Mouse (Mus musculus): ENCODE data around the gene 1700066M21Rik. TPM values are rescaled to one million over a fixed set of nuclear protein-coding genes. Genes with fewer than 3 reads are reported as not detected.
A peak's percentile ranks its signal among the peaks of the same experiment; 100 is the strongest.

The 1700066M21Rik gene
- 10 to 100 TPM; 25.0 to 26.7 TPM for total RNA-seq (2021)

DNA sequence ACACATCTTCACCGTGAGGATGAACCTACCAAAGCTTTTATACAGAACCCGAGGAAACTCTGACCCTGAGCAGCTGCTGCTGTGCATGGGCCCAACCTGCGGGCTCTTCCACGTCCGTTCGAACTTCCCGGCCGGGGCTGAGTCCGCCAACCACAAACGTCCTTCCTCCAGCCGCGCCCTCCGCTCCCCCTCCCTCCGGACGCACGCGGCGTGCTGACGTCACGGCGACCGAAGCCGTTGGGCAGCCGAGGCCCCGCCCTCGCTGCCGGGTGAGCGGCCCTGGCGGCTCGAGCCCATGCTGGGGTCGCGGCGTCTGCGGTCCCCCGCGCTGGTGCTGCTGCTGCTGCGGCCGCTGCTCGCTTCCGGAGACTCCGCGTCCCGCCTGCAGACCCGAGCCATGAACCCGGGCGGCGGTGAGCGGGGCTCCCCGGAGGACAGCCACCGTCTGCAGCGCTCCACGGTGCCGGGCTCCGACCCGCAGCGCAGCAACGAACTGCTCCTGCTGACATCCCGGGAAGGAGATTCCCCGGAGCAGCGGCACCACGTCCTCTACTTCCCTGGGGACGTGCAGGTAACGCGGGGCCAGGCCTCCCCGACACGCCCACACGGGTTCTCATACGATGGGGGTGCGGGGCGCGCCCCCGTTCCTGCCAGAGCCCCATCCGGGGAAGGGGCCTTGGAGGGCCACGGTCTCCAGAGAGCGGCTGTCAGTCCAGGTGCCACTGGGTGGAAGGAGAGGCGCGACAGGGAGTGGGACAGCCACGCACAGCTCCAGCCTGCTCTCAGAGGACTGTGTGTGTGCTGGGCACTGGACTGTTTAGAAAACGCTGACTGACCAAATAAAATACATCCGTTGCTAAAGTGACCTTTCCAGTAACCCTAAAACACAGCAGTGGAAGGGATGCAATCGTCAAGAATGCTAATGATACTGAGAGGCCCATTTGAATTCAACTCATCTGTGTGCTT, at the start of gene 1700066M21Rik:
Gene 1700066M21Rik (plus strand): TSS at position 245 of the 966 bp plus-strand sequence.
- DNase-seq, result peak; percentile 94 to 95

DNA sequence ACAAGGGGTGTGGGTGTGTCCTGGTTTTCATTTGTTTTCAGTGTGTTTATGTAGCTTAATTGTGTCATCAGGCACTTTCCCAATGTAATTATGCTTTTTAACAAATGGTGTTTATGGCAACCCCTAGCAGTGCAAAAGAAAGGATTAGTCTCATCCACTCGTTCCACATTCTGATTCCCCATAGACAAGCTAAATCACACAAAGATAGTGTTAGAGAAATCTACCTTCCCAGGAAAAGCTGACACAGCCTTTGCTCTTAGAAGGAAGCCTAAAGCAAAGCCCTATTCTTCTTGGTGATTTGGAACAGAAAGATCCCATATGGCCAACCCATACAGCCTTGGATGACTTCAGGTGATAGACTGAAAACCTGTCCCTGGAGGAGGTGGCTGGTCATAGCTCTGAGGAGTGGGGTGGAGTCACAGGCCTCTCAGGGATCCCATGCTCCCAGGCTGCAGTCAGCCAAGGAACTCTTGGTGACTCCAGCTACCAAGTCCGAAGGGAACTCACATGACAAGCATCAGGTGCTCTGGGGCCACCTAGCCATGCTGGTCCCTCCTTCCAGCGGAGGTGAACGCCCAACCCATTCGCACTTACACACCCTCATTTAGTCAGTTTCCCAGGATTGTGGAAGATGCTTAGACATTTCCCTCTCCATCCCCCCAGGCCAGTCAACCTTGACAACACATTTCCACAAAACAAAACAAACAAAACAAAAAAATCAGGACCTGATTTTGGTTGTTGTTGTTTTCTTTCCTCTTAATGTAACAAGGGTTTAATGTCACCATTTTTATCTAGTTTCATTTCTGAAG, 47.9 kb upstream of the 1700066M21Rik start:
- no peak for DNase-seq

DNA sequence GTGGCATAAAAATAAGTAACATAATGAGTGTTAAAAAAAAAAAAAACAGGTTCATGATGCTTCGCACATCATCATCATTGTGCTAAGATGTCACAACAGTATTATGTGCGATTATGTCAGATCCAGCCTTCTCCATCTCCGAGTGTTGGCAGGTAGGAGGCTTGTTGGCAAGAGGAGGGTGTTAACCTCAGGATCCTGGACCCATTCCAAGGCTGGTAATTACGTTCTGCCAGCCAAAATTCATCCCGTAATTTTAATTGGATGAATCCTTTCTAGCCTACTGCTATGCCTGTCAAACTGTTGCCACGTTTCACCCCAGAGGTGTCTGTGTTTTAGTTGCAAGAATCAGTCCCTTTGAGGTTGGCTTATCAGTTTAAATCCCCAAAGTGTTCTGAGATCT, 47.2 kb upstream of the 1700066M21Rik start:
- DNase-seq, result peak; percentile 6 to 8

DNA sequence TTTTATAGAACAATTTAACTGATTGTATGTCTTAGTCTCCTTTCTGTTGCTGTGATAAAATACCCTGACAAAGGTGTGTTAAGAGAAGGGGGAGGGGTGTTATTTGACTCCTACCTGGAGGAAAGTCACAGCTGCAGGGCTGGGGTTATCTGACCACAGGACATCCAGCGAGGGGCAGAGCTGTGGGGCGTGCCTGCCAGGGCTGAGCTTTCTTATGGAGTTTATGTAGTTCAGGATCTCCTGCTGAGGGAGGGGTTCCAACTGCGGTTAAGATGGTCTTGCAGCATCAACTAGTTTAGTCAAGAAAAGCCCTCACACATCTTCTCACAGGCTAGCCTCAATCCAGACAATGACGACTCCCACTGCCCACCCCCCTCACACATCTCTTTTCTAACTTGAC, 45.4 kb upstream of the 1700066M21Rik start:
- no peak for DNase-seq

DNA sequence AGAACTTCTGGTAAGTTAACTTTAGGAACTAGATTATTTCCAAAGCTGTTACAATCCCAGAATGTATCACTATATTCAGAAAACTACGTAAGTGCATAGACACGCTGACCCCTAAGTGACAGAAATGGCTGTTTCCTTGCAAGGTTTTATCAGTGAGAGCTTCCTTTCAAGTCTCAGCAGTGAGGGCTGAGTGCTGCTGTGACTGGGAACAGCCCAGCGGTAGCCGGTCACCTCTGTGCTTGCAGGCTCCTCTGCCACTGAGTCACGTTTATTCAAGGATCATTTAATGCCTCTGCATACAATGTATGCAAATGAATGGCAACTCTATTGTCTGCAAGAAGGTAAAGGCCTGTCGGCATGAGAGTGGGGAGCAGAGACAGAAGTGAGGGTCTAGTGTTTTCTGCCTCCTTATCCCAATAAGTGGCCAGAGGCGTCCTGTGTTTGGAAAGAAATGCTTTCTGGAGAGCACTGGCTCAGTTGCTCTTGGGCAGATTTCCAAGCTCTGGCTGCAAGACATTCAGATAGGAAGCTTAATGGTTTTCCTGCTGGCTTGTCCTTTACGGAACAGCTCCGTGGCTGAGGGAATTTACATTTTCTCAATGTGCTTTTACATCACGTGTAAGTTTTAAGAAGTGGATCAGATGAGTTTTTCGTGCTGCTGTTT, 43.7 kb upstream of the 1700066M21Rik start:
- DNase-seq, result no peak

DNA sequence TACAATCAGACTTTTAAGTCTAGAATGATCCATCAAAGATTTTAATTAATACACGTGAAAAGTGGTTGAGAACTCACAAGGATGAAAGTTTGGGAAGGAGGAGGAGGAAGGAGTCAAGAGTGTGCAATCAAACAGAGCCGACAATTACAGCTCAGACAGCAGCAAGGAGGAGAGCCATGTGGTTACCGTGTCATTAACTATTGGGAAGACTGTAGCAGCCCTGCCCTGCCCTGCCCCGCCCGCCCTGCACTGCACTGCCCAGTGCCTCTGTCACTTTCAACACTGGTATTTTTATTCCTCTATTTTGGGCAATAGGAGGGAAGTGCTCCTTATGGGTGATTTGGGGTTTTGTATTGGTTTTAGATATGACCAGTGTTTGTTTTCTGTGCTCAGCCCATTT, 42.2 kb upstream of the 1700066M21Rik start:
- no peak for DNase-seq

DNA sequence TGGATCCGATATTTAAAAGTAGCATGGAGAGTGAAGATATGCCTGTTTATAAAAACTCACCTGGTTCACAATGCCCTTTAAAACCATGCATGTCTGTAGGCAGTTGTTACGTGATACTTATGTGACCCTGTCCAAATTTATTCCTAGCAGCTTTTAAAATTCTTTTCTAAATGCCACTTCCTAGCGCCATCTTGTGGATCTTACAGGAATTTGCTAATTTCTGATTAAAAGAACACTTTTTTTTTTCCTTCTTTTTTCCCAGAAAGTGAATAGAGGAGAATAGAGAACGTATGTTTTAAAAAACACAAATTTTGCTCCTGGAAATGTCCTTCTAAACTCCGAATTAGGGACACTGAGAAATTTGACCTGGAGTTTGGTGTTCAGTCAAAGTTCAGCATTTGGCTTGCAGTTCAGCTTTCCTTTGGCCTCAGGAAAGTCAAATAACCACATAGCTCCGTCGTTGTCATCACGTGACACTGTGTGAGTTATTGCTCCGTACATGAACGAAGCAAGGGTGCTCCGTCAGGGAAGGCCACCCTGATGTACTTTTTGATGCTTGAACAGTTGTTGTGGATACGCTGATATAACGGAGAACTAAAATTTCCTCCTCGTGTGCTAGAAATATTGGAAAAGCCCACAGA, 38.1 kb upstream of the 1700066M21Rik start:
- DNase-seq, result no peak

DNA sequence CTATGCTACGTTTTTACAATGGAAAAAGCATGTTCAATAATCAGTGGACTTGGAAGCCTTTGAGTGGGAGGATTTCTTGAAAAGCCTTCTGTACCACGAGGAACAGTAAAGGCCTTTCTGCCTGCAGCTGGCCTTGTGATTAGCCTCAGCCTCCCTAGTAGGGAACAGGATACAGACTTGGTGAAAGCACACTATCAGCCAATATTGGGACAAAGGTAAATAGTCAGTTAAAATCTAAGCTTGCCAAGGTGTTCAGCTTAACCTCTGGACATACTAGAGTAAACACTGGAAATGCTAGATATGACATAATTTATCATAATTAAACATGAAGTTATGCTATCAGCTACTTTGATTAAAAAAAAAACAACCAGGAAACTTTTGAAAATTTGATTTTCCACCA, 36.2 kb upstream of the 1700066M21Rik start:
- DNase-seq, result no peak

DNA sequence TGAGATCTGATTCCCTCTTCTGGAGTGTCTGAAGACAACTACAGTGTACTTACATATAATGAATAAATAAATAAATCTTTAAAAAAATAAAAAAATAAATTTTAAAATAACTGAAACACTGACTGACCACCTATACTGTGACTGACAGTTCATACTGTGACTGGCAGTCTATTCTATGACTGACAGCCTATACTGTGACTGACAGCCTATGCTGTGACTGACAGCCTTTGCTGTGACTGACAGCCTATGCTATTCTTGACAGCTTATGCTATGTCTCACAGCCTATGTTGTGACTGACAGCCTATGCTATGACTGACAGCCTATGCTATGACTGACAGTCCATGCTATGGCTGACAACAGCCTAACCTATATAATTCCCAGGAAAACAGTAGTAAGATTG, 29.9 kb upstream of the 1700066M21Rik start:
- no peak for DNase-seq

DNA sequence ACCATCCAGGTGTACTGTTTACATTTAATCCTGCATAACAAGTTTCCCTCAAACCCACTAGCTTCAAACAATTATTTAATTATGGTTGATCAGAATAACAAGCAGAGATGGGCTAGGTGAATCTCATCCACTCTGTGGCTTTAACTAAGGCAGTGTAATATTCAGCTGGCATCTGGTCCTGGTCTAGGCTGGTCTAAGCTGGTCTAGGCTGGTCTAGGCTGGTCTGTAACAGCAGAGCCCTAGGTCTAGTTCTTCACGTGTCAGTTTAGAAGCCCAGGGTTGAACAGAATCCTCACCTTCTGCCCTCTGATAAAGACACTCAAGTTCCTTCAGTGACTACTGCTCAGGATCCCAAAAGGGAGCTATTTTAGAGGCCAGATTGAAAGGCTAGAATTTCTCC, 25.5 kb upstream of the 1700066M21Rik start:
- no peak for DNase-seq

DNA sequence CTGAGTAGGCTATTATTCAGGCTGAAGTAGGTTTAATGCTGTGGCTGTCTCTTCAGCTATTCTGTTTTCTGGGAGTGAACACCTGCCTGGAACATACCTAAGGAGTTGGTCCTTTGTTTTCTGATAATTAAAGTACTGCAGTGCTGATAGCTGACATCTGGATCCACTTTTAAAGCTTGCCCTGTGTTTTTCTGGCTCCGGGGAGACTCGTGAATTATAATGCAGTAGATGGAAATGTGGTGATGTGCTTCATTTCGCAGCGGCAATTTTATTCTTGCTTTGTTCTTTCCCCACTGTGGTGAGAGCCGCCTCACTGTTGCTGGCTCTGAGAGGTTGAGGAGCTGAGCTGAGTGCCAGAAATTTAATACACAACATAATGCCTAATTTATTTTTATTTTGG, 18.9 kb upstream of the 1700066M21Rik start:
- no peak for DNase-seq

DNA sequence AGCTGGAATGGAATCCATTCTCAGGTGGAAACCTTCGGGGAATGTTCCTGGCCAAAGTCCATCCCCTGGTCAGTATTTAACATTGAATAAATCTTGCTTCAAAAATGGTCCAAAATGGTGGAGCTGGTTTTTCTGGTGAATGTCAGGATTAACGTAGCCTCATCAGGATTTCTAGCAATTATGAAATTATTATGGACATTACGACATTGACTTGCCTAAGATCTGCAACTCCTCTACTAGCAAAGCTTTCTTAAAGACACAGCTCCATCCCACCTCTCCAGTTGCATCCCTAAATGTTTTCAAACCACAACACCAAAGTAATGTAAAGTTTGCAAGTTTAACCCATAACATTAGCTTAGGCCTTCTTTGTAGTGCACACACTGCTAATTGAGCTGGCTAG, 10.0 kb upstream of the 1700066M21Rik start:
- no peak for DNase-seq

DNA sequence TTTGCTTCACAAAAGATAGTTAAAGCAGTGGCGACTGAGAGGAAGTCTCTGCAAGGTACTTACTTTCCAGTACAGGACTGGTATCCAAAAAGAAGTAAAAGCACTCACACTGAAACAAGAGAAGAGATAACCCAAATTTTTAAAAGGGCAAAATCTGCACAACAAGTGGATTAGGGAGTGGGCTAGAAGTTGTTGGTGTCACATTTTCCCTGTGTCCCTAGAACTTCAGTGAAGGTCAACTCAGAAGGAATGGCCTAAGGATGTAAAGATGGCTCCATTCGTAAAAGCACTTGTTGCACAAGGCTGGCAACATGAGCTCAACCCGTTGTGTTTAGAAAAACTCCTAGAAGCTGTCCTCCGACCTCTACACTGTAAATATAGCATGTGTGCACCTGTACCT, 8.3 kb upstream of the 1700066M21Rik start:
- no peak for DNase-seq

DNA sequence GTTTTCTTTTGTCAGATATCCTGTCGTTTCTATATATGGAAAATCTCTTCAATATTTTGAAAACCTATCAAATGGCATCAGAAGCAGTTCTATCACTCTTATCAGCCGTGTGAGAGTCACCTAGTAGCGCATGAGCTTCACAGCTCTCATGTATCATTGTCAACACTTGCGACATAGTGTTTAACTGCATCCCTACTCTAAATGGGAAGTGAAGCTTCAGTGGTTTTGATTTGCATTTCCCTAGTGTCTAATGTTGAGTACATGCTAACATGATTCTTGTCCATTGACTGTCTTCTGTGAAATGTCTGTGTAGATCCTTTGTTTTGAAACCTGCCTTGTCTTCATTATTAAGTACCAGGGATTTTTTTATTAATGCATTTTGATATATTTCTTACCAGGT, 7.0 kb upstream of the 1700066M21Rik start:
- no peak for DNase-seq

DNA sequence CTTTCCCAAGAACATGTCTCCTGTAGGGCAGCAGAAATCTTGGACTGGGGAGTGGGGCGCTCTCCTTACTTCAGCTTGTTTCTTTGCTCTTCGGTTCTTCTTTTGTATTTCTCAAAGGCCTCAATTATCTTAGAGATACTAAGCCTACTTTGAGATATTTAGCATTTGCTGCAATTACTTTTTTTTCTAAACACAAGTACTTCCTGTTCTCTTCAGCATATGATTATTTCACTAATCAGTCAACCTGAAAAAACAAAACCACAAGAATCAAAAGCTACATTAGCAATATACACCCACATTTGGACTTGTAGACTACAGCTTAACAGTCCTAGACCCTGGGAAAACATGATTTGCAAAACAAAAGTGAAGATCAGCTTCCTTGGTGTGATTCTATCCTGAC, 2.1 kb upstream of the 1700066M21Rik start:
- no peak for DNase-seq

DNA sequence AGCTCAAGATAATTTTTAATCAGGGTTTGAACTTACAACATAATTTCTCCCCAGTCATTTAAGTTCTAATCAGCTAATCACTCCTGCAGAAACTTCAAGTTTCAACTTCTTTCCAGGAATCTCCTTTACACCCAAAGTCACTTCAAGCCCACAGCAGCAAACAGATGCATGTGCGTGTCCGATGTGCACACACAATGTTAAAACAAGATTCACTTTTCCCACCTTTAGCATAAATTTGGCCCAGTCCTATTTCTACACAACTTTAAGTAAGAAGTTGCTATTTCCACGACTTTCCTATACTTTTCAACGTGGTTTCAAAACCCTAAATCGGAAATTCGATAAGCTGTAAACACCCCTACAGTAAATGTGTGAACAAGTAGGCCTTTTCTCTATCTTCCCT, 614 bp upstream of the 1700066M21Rik start:
- DNase-seq, result no peak

DNA sequence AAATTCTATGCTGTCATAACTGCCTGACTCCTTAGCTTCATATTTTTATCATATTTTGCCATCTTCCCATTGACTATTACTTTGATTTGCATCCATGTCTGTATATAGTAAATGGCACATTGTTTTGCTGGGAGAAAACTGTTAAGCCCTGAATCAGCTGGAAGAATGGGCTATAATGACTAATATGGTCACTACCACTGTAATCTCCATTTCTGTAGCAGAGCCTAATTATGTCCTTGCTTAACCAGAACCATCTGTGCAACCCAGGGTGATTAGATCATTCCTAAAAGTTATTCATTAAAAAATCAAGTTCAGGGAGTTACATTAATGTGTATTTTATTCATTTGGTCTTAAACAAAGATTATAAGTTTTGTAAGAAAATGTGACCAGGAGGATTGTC, 9.1 kb downstream of the 1700066M21Rik start:
- DNase-seq, result no peak

DNA sequence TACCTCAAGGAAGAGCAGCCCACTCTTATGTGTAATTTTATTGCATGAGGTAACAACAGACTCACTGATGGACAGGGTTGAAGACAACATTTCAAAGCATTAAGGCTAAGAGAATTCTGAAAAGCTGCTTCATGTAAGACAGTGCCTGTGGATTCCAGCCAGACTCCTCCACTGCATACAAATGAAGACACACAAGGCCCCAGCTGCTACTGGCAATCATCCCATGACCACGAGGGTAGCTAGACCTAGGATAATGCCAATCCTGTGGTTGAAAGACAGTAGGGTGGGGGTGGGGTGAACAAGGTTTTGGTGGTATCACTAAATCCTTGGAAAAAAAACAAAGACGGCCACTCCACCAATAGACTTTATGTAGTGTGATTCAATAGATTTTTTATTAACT, 10.5 kb downstream of the 1700066M21Rik start:
- DNase-seq, result peak; percentile 53 to 63

DNA sequence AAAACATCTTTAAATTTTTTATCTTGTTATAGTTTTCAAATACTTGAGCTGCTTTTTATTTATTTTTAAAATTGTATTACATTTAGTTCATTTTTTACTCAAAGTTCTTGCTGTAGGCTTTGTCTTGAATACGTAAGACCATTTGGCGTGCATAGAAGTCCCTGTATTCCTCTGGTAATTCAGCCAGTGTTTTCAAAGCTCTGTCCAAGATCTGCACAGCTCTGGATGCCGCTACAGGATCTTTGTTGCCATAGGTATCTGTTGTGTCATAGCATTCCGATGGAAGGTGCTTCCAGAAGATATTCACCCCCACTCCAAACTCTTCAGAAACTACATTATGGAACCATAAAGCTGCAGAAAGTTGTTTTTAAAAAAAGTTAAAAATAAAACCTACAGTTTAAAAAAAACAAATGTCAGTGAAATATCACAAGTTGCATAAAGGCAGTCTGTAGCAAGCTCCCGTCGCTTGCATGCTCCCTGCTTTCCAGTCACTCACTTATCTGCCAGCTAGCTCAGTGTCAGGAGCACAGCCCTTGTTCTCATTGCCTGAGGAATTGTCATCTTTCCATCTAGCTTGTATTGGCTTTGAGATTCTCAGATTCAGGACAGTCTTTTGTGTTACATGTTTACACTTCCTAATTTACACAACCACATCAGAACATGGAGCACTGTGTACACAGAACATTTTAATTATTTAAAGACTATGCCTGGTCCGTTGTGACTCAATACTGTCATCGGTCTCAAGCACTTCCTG, 11.2 kb downstream of the 1700066M21Rik start:
- DNase-seq, result no peak

DNA sequence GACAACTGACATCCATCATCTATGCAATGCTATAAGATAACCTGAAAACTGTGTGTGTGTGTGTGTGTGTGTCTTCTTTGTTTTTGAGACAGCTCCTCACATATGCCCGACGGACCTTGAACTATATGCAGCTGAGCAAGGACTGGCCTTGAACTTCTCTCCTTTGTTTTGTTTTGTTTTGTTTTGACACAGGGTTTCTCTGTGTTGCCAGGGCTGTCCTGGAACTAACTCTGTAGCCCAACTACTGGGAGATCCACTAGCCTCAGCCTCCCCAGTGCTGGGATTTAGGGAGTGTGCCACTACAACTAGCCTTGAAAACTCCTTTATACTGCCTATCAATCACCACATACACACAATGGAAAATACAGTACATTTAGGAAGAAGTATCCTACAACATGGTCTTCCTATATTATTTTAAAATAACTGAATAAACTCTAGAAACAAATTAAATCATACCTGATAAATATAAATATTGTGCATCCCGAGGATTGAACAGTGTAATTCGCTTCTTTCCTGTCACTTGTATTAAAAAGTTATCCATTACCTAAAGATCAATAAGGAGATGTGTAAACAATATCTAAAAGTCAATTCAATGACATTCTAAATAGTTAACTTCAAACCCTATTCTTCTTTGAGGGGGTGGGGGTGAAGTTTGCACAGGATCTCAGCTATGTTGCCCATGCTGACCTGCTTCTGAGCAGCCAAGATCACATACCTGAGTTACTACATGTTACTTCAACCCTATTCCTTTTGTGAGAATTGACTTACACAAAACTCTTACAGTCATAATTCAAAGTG, 13.8 kb downstream of the 1700066M21Rik start:
- DNase-seq, result no peak

DNA sequence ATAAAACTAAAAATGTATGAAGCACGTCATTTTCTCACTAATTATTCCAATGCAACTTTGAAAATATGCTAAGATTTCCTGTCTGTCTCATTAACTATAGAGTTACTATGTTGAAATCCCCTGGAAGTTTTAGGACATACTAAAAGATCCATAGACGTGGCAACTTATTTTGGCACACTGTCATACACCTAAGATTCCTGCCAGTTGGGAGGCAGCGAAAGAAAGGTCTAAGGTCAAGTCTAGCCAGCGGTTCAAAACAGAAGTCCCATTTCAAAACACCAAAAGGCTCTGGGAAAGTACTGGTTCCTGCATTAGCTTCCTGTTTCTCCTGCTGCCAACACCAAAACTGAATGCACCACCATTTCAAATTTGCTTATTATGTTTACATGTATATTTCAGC, 15.0 kb downstream of the 1700066M21Rik start:
- no peak for DNase-seq
